Mouse (Mus musculus) spleen, adult 2 months (tissue): ENCODE data around the gene Fgfr2. TPM values are rescaled to one million over a fixed set of nuclear protein-coding genes. Genes with fewer than 3 reads are reported as not detected.

Experiments
- DNase-seq, 2 experiments: peaks; one replicate each; pipeline versions ENCODE4 v3.0.0 to v3.0.0-alpha.2; 2012 to 2021; ENCODE audit warnings: low spot score in 2 of 2, low read depth in 1 of 2
- H3K27ac ChIP-seq: fragments of 200-500 bp; 2 replicates; pipeline ENCODE4 v1.5.1; 2012; ENCODE audit warnings: low read length, inconsistent platforms; ENCODE audit not compliant: insufficient read depth
- H3K27me3 ChIP-seq: fragments of 200-500 bp; 2 replicates; pipeline ENCODE4 v1.6.1; 2012; ENCODE audit warnings: mild to moderate bottlenecking, moderate library complexity, low read length, inconsistent platforms; ENCODE audit not compliant: control insufficient read depth, insufficient read depth
- H3K36me3 ChIP-seq: fragments of 200-500 bp; 2 replicates; pipeline ENCODE4 v1.6.1; 2012; ENCODE audit warnings: mild to moderate bottlenecking, low read length, inconsistent platforms; ENCODE audit not compliant: control insufficient read depth, insufficient read depth
- H3K4me1 ChIP-seq: fragments of 200-500 bp; 2 replicates; pipeline ENCODE4 v1.6.1; 2011; ENCODE audit warnings: inconsistent platforms; ENCODE audit not compliant: control insufficient read depth, insufficient read depth, insufficient read length
- H3K4me3 ChIP-seq: fragments of 200-500 bp; 2 replicates; pipeline ENCODE4 v1.5.1; 2011; ENCODE audit warnings: mild to moderate bottlenecking, inconsistent platforms; ENCODE audit not compliant: insufficient read depth, insufficient read length; ENCODE audit errors: extremely low read depth
- CTCF ChIP-seq: fragments of 200-500 bp; IDR thresholded peaks from 2 replicates; pipeline ENCODE4 v1.5.1; 2011; ENCODE audit warnings: mild to moderate bottlenecking, inconsistent platforms; ENCODE audit not compliant: insufficient read depth, insufficient read length, insufficient replicate concordance; ENCODE audit errors: extremely low read depth
- POLR2A ChIP-seq: fragments of 200-500 bp; IDR thresholded peaks from 2 replicates; pipeline ENCODE4 v1.6.1; 2011; ENCODE audit warnings: low read depth, low read length, inconsistent platforms
- WGBS: fragments of 180-500 bp; shearing (Covaris S2); methylation state at CpG from one replicate; pipeline ENCODE4 v1.1.7; 2018; 5-methylcytosine and 5-hydroxymethylcytosine counted together
- polyA plus RNA-seq: library from polyadenylated mRNA; depleted of rRNA; stranded (reverse); fragments of >200 nt; gene quantifications from 2 replicates; pipeline ENCODE4 v1.2.3, GENCODE M21; 2012

The Fgfr2 gene
- polyA plus RNA-seq, 1 experiment, result 1.6 TPM

GRCm38 (mm10) chr7:131467312-131467711 lies 1655.8 kb downstream of the Fgfr2 start:
- TF ChIP-seq CTCF (no peak), POLR2A (no peak)
- H3K4me1 ChIP-seq, result no peaks in the 10 kb centered on the region
- WGBS, result 77% methylated on average over 3 of the region's 3 CpGs
- no peaks in the 10 kb centered on the region for H3K36me3 ChIP-seq
- H3K27ac ChIP-seq, result no peak overlapping the region
- no peak overlapping the region for H3K4me3 ChIP-seq
- H3K27me3 ChIP-seq, result no peaks in the 10 kb centered on the region
- no peak for DNase-seq

- Histone ChIP-seq H3K36me3 (no peaks in the 10 kb centered on the region), H3K4me1 (no peaks in the 10 kb centered on the region), H3K4me3 (no peak overlapping the region), H3K27ac (no peak overlapping the region), H3K27me3 (no peaks in the 10 kb centered on the region)
- TF ChIP-seq POLR2A (no peak), CTCF (no peak)
- WGBS, result 74% methylated on average over 3 of the region's 3 CpGs
- DNase-seq, result no peak
Measured at GRCm38 (mm10) chr7:131465735-131466134, 1657.4 kb downstream of the Fgfr2 start.

- Histone ChIP-seq H3K27ac (no peak overlapping the region), H3K27me3 (no peaks in the 10 kb centered on the region), H3K36me3 (no peaks in the 10 kb centered on the region), H3K4me1 (no peaks in the 10 kb centered on the region), H3K4me3 (no peak overlapping the region)
- no peak for DNase-seq
- no peak for TF ChIP-seq CTCF
- no peak for TF ChIP-seq POLR2A
- 70% methylated on average over 3 of the region's 3 CpGs for WGBS
Measured at GRCm38 (mm10) chr7:131465117-131465601, 1658.0 kb downstream of the Fgfr2 start.

- Histone ChIP-seq H3K36me3 (no peaks in the 10 kb centered on the region), H3K27me3 (no peaks in the 10 kb centered on the region), H3K4me1 (no peaks in the 10 kb centered on the region), H3K4me3 (no peak overlapping the region), H3K27ac (no peak overlapping the region)
- 92% methylated on average over 5 of the region's 5 CpGs for WGBS
- DNase-seq, result no peak
- TF ChIP-seq CTCF (no peak), POLR2A (no peak)
Measured at GRCm38 (mm10) chr7:131456714-131457113, 1666.4 kb downstream of the Fgfr2 start.

GRCm38 (mm10) chr7:131437051-131437450 lies 1686.1 kb downstream of the Fgfr2 start:
- no peaks in the 10 kb centered on the region for H3K4me1 ChIP-seq
- WGBS, result 72% methylated on average over 3 of the region's 3 CpGs
- TF ChIP-seq CTCF (no peak), POLR2A (no peak)

GRCm38 (mm10) chr7:131434276-131434675 lies 1688.9 kb downstream of the Fgfr2 start:
- 84% methylated on average over 1 of the region's 1 CpGs for WGBS
- TF ChIP-seq POLR2A (no peak), CTCF (no peak)
- H3K27ac ChIP-seq, result no peak overlapping the region
- no peaks in the 10 kb centered on the region; the same call in 1 of the 2 replicates for H3K36me3 ChIP-seq
- H3K4me1 ChIP-seq, result no peaks in the 10 kb centered on the region
- no peak overlapping the region for H3K4me3 ChIP-seq
- DNase-seq, result no peak
- no peaks in the 10 kb centered on the region for H3K27me3 ChIP-seq

More at GRCm38 (mm10) chr7:131437051-131437450, 1686.1 kb downstream of the Fgfr2 start:
- Histone ChIP-seq H3K27me3 (no peaks in the 10 kb centered on the region), H3K36me3 (no peaks in the 10 kb centered on the region; the same call in 1 of the 2 replicates), H3K27ac (no peak overlapping the region), H3K4me3 (no peak overlapping the region)
- DNase-seq, result no peak

- DNase-seq, result no peak
- Histone ChIP-seq H3K27ac (no peak overlapping the region), H3K36me3 (no peaks in the 10 kb centered on the region; the same call in 1 of the 2 replicates), H3K27me3 (no peaks in the 10 kb centered on the region), H3K4me1 (no peaks in the 10 kb centered on the region), H3K4me3 (no peak overlapping the region)
- 43% methylated on average over 1 of the region's 1 CpGs for WGBS
- TF ChIP-seq CTCF, result no peak
- no peak for TF ChIP-seq POLR2A
Measured at GRCm38 (mm10) chr7:131432244-131432643, 1690.9 kb downstream of the Fgfr2 start.
